Mouse (Mus musculus) ES-Bruce4 (cell line): ENCODE measurements around the gene Lrrc4b. TPM values are rescaled to one million over a fixed set of nuclear protein-coding genes. Genes with fewer than 3 reads are reported as not detected.

Experiments
- H3K27ac ChIP-seq: 2 replicates; pipeline ENCODE4 v1.5.1; 2012; ENCODE audit warnings: low read length, inconsistent platforms; ENCODE audit not compliant: insufficient read depth
- H3K27me3 ChIP-seq: 2 replicates; pipeline ENCODE4 v1.6.1; 2012; ENCODE audit warnings: mild to moderate bottlenecking, low read length, inconsistent platforms; ENCODE audit not compliant: control insufficient read depth, poor library complexity, insufficient read depth, severe bottlenecking
- H3K36me3 ChIP-seq: 2 replicates; pipeline ENCODE4 v1.6.1; 2012; ENCODE audit warnings: inconsistent platforms, mild to moderate bottlenecking, low read length, moderate library complexity; ENCODE audit not compliant: control insufficient read depth, poor library complexity, insufficient read depth, severe bottlenecking
- H3K4me1 ChIP-seq: one replicate; pipeline ENCODE4 v1.8.1; 2011; ENCODE audit warnings: low read length; ENCODE audit not compliant: control insufficient read depth, insufficient read depth
- H3K4me3 ChIP-seq: 2 replicates; pipeline ENCODE4 v1.5.1; 2011; ENCODE audit warnings: low read depth, mild to moderate bottlenecking, low read length
- H3K9ac ChIP-seq: 2 replicates; pipeline ENCODE4 v1.6.1; 2012; ENCODE audit warnings: low read depth, mild to moderate bottlenecking, inconsistent platforms; ENCODE audit not compliant: poor library complexity, severe bottlenecking
- H3K9me3 ChIP-seq: replicated peaks from 2 replicates; pipeline ENCODE4 v1.6.1; 2012; ENCODE audit warnings: mild to moderate bottlenecking, low read length, inconsistent platforms; ENCODE audit not compliant: control insufficient read depth, poor library complexity, insufficient read depth, severe bottlenecking
- CTCF ChIP-seq: IDR thresholded peaks from one replicate; pipeline ENCODE4 v1.8.1; 2011; ENCODE audit warnings: low read depth, low read length
- EP300 ChIP-seq: IDR thresholded peaks from 2 replicates; pipeline ENCODE4 v1.6.1; 2011; ENCODE audit warnings: low read depth, low read length; ENCODE audit not compliant: insufficient read depth
- POLR2A ChIP-seq: IDR thresholded peaks from one replicate; pipeline ENCODE4 v1.8.1; 2011; ENCODE audit warnings: low read length; ENCODE audit not compliant: insufficient read depth
- polyA plus RNA-seq: library from polyadenylated mRNA; stranded (reverse); fragments of >200 nt; gene quantifications from 2 replicates; pipeline ENCODE4 v1.2.4, GENCODE M21; 2011; ENCODE audit warnings: low read depth; ENCODE audit not compliant: missing spikeins, insufficient read depth, insufficient read length

Gene Lrrc4b
- polyA plus RNA-seq, 1 experiment: not detected

- no peaks in the 10 kb centered on the region for H3K9me3 ChIP-seq
- H3K27ac ChIP-seq: no peak overlapping the region
- no peaks in the 10 kb centered on the region; the same call in 1 of the 2 replicates for H3K27me3 ChIP-seq
- no peak overlapping the region for H3K4me3 ChIP-seq
- H3K9ac ChIP-seq: no peak overlapping the region
- no peaks in the 10 kb centered on the region for H3K36me3 ChIP-seq
- no peak for TF ChIP-seq EP300
- TF ChIP-seq CTCF: no peak
- TF ChIP-seq POLR2A: no peak
- H3K4me1 ChIP-seq: no peaks in the 10 kb centered on the region
These were observed 43.7 kb downstream of the Lrrc4b start for GRCm38 (mm10) chr7:44472558-44472885.

- Histone ChIP-seq H3K36me3 (no peaks in the 10 kb centered on the region), H3K9ac (no peak overlapping the region), H3K4me1 (no peaks in the 10 kb centered on the region), H3K4me3 (no peak overlapping the region), H3K27me3 (no peaks in the 10 kb centered on the region; the same call in 1 of the 2 replicates), H3K27ac (no peak overlapping the region), H3K9me3 (no peaks in the 10 kb centered on the region)
- TF ChIP-seq EP300 (no peak), POLR2A (no peak), CTCF (no peak)
These were observed 44.3 kb downstream of the Lrrc4b start for GRCm38 (mm10) chr7:44472961-44473646.

GRCm38 (mm10) chr7:44474419-44474818, 45.6 kb downstream of the Lrrc4b start:
- Histone ChIP-seq H3K9ac (no peak overlapping the region), H3K27me3 (no peaks in the 10 kb centered on the region; the same call in 1 of the 2 replicates), H3K27ac (no peak overlapping the region), H3K36me3 (no peaks in the 10 kb centered on the region), H3K9me3 (no peaks in the 10 kb centered on the region), H3K4me3 (no peak overlapping the region), H3K4me1 (no peaks in the 10 kb centered on the region)
- TF ChIP-seq EP300 (no peak), CTCF (no peak), POLR2A (no peak)

GRCm38 (mm10) chr7:44475046-44475614, 46.3 kb downstream of the Lrrc4b start:
- no peaks in the 10 kb centered on the region for H3K9me3 ChIP-seq
- TF ChIP-seq EP300: no peak
- no peak for TF ChIP-seq POLR2A
- no peak for TF ChIP-seq CTCF
- no peak overlapping the region for H3K9ac ChIP-seq
- no peak overlapping the region for H3K27ac ChIP-seq
- no peaks in the 10 kb centered on the region for H3K36me3 ChIP-seq
- H3K4me3 ChIP-seq: no peak overlapping the region
- no peaks in the 10 kb centered on the region for H3K4me1 ChIP-seq
- no peaks in the 10 kb centered on the region; the same call in 1 of the 2 replicates for H3K27me3 ChIP-seq

GRCm38 (mm10) chr7:44482836-44483435, 54.1 kb downstream of the Lrrc4b start:
- H3K9me3 ChIP-seq: no peaks in the 10 kb centered on the region
- H3K27ac ChIP-seq: no peak overlapping the region
- peaks cover 3% of the 10 kb centered on the region for H3K27me3 ChIP-seq
- H3K36me3 ChIP-seq: no peaks in the 10 kb centered on the region
- no peak for TF ChIP-seq CTCF
- TF ChIP-seq POLR2A: no peak
- TF ChIP-seq EP300: no peak
- H3K4me1 ChIP-seq: peaks cover 14% of the 10 kb centered on the region
- no peak overlapping the region for H3K9ac ChIP-seq
- H3K4me3 ChIP-seq: no peak overlapping the region

- TF ChIP-seq POLR2A: no peak
- no peak for TF ChIP-seq CTCF
- no peak for TF ChIP-seq EP300
These were observed 55.3 kb downstream of the Lrrc4b start for GRCm38 (mm10) chr7:44484109-44484508.

More at GRCm38 (mm10) chr7:44484109-44484508, 55.3 kb downstream of the Lrrc4b start:
- peaks cover 14% of the 10 kb centered on the region for H3K4me1 ChIP-seq
- H3K36me3 ChIP-seq: no peaks in the 10 kb centered on the region
- no peak overlapping the region for H3K27ac ChIP-seq
- peaks cover 3% of the 10 kb centered on the region for H3K27me3 ChIP-seq
- H3K9me3 ChIP-seq: no peaks in the 10 kb centered on the region
- no peak overlapping the region for H3K9ac ChIP-seq
- H3K4me3 ChIP-seq: no peak overlapping the region
